8 mouse cellular contexts compared by ENCODE assay signal in the genomic region with DNA sequence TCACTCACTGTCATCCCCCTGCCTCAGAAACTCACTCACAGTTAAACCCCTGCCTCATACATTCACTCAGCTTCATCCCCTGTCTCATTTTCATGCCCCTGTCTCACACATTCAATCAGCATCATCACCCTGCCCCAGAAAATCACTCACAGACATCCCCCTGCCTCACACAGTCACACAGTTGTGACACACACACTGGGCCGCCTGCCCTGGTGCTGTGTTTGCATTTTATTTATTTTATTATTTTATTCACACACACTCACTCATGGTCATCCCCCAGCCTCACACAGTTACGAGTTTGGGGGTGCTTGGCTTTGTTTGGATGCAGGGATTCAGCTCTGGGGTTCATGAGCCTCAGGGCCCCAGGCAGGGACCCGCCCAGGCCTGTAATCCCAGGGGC. TPM values are rescaled to one million over a fixed set of nuclear protein-coding genes. Genes with fewer than 3 reads are reported as not detected.
A peak's percentile ranks its signal among the peaks of the same experiment; 100 is the strongest.
DNase-seq lines count a peak whose midpoint lies in the region; ATAC-seq and TF ChIP-seq lines count a peak whose summit lies in the region.
"Not testable (repeated sequence)": the region's sequence is repeated elsewhere in the genome, so short reads cannot be mapped to it uniquely, and the experiment has no call there.

No protein-coding gene starts in this region.

- H3K27ac ChIP-seq in forebrain, embryonic 11.5 days (ENCODE audit: low read depth, low read length), result peak overlapping the region; percentile 34
- peak overlapping the region; percentile 6; the same call in 1 of the 2 replicates for H3K27ac ChIP-seq in hindbrain, embryonic 13.5 days

- ATAC-seq in forebrain, embryonic 11.5 days (replicated peaks; ENCODE audit: low FRiP score); hindbrain, embryonic 13.5 days (ENCODE audit: low FRiP score): not testable (repeated sequence)

- TF ChIP-seq CTCF in E14TG2a.4 (conservative IDR thresholded peaks at IDR 0.05; ENCODE audit: low read length), result not testable (repeated sequence)

- H3K9me3 ChIP-seq in E14TG2a.4 (ENCODE audit: low read length), result peaks cover 44% of the 10 kb centered on the region
- peaks cover 29% of the 10 kb centered on the region for H3K9me3 ChIP-seq in forebrain, embryonic 11.5 days (ENCODE audit: control insufficient read depth, low read length)
- H3K9me3 ChIP-seq in hindbrain, embryonic 13.5 days, result peaks cover 46% of the 10 kb centered on the region
- H3K9me3 ChIP-seq in megakaryocyte, embryonic 14.5 days, result peaks cover 58% of the 10 kb centered on the region

- peaks cover 12% of the 10 kb centered on the region for H3K36me3 ChIP-seq in E14TG2a.4 (ENCODE audit: insufficient read depth, low read length)
- peaks cover 10% of the 10 kb centered on the region for H3K36me3 ChIP-seq in forebrain, embryonic 11.5 days (ENCODE audit: control insufficient read depth, insufficient read depth, low read length)
- peaks cover 13% of the 10 kb centered on the region for H3K36me3 ChIP-seq in hindbrain, embryonic 13.5 days
- not testable (repeated sequence) for H3K36me3 ChIP-seq in megakaryocyte, embryonic 14.5 days (replicated peaks; ENCODE audit: low read length)

- peak; percentile 55 to 83 for DNase-seq in cerebellum, adult 18-20 months
- DNase-seq in forebrain, embryonic 11.5 days (ENCODE audit: low spot score), result peak; percentile 55
- DNase-seq in layer of hippocampus, adult 9-11 months, result peak; percentile 79
- DNase-seq in ovary, adult 18-20 months (ENCODE audit: low spot score), result peak; percentile 77
- DNase-seq in urinary bladder, adult 2 months (ENCODE audit: low spot score), result peak; percentile 48

- H3K4me2 ChIP-seq in forebrain, embryonic 11.5 days (ENCODE audit: low read depth, low read length, severe bottlenecking), result peak overlapping the region; percentile 15; the same call in 1 of the 2 replicates
- H3K4me2 ChIP-seq in hindbrain, embryonic 13.5 days, result peak overlapping the region; percentile 8; the same call in 1 of the 2 replicates

- H3K27me3 ChIP-seq in E14TG2a.4 (ENCODE audit: insufficient read depth, low read length); forebrain, embryonic 11.5 days (ENCODE audit: control insufficient read depth, insufficient read depth, low read length); hindbrain, embryonic 13.5 days; megakaryocyte, embryonic 14.5 days (replicated peaks): not testable (repeated sequence)

- H3K9ac ChIP-seq in forebrain, embryonic 11.5 days (ENCODE audit: low read length), result peak overlapping the region; percentile 5; the same call in 1 of the 2 replicates
- not testable (repeated sequence) for H3K9ac ChIP-seq in hindbrain, embryonic 13.5 days

- H3K4me1 ChIP-seq in E14TG2a.4 (replicated peaks; ENCODE audit: low read depth, low read length), result peaks cover 39% of the 10 kb centered on the region
- not testable (repeated sequence) for H3K4me1 ChIP-seq in forebrain, embryonic 11.5 days (replicated peaks; ENCODE audit: control insufficient read depth, insufficient read depth, low read length); hindbrain, embryonic 13.5 days (replicated peaks); megakaryocyte, embryonic 14.5 days

- peak overlapping the region; percentile 97 for H3K4me3 ChIP-seq in E14TG2a.4 (replicated peaks; ENCODE audit: low read length)
- H3K4me3 ChIP-seq in forebrain, embryonic 11.5 days (ENCODE audit: low read depth, low read length); hindbrain, embryonic 13.5 days: not testable (repeated sequence)
- H3K4me3 ChIP-seq in megakaryocyte, embryonic 14.5 days (replicated peaks), result peak overlapping the region; percentile 11

- 28% methylated on average over 3 of the region's 3 CpGs for WGBS in forebrain, embryonic 11.5 days
- WGBS in hindbrain, embryonic 13.5 days, result 39% methylated on average over 3 of the region's 3 CpGs

RNA-seq across cellular contexts. Expression of gene Gm21887, which starts 0.9 kb away (rescaled TPM):
- 321 and 384 TPM in 2 replicates for polyA plus RNA-seq in forebrain, embryonic 11.5 days (2014; fragmentation: Nextera tagmentation; extraction: Ambion mirVana)
- 169 and 177 TPM in 2 replicates for polyA plus RNA-seq in hindbrain, embryonic 13.5 days (2015; fragmentation: Nextera tagmentation; extraction: Ambion mirVana)
- polyA plus RNA-seq in megakaryocyte, embryonic 14.5 days (2012; ENCODE audit: insufficient read depth, low replicate concordance), result 1,328 and 1,796 TPM in 2 replicates
- 220 and 239 TPM in 2 replicates for polyA plus RNA-seq in urinary bladder, adult 2 months (2012; rRNA removed)
